Mouse (Mus musculus) kidney, embryonic 15.5 days (tissue): ENCODE results near the gene Vmn1r100. TPM values are rescaled to one million over a fixed set of nuclear protein-coding genes. Genes with fewer than 3 reads are reported as not detected.
"Not testable (repeated sequence)": the region's sequence is repeated elsewhere in the genome, so short reads cannot be mapped to it uniquely, and the experiment has no call there.

Experiments
- ATAC-seq: fragments of 200-750 bp; cut with Nextera tagmentation; replicated peaks from 2 replicates; pipeline ENCODE4 v1.8.0; 2017; ENCODE audit warnings: moderate TSS enrichment; ENCODE audit not compliant: low FRiP score
- H3K27ac ChIP-seq: fragments of 300-500 bp; sonication (generic); 2 replicates; pipeline ENCODE4 v1.5.1; 2015; ENCODE audit warnings: mild to moderate bottlenecking, inconsistent platforms
- H3K27me3 ChIP-seq: fragments of 300-500 bp; sonication (generic); 2 replicates; pipeline ENCODE4 v1.6.1; 2015; ENCODE audit warnings: inconsistent platforms
- H3K36me3 ChIP-seq: fragments of 300-500 bp; sonication (generic); 2 replicates; pipeline ENCODE4 v1.6.1; 2015; ENCODE audit warnings: inconsistent platforms
- H3K4me1 ChIP-seq: fragments of 300-500 bp; sonication (generic); 2 replicates; pipeline ENCODE4 v1.6.1; 2015; ENCODE audit warnings: inconsistent platforms
- H3K4me2 ChIP-seq: fragments of 300-500 bp; sonication (generic); 2 replicates; pipeline ENCODE4 v1.6.1; 2015; ENCODE audit warnings: moderate library complexity, mild to moderate bottlenecking, inconsistent platforms
- H3K4me3 ChIP-seq: fragments of 300-500 bp; sonication (generic); replicated peaks from 2 replicates; pipeline ENCODE4 v1.5.1; 2015; ENCODE audit warnings: mild to moderate bottlenecking, inconsistent platforms
- H3K9ac ChIP-seq: fragments of 300-500 bp; sonication (generic); 2 replicates; pipeline ENCODE4 v1.6.1; 2015; ENCODE audit warnings: mild to moderate bottlenecking, inconsistent platforms
- H3K9me3 ChIP-seq: fragments of 300-500 bp; sonication (generic); replicated peaks from 2 replicates; pipeline ENCODE4 v1.6.1; 2016; ENCODE audit warnings: inconsistent platforms
- WGBS: fragments of 180-500 bp; shearing (Covaris S2); methylation state at CpG from one replicate; pipeline ENCODE4 v1.1.7; 2015; ENCODE audit warnings: mixed read lengths; 5-methylcytosine and 5-hydroxymethylcytosine counted together
- polyA plus RNA-seq: library from polyadenylated mRNA; unstranded; fragments of >200 nt; fragmentation: Nextera tagmentation; extraction: Ambion mirVana; gene quantifications from 2 replicates; pipeline ENCODE4 v1.2.1, GENCODE M21; 2015

The Vmn1r100 gene
- polyA plus RNA-seq: not detected in 2 replicates

DNA sequence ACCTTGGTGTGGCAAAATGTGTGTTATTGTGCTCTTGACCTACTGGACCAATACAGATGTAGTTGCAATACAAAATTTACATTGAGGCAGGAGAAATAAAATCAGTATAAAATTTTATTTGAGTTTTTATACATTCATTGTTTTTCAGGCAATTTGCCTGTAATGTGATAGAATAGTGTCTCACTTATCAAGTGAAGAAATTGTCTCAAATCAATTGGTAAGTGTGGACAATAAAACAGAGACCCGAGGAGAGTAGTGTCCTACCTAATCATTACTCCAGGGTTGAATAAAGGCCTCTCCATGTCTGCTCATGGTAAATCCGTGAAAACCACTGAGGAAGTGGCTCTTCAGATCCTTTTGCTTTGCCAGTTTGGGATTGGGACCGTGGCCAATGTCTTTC lies at the start of gene Vmn1r100:
Gene Vmn1r100, plus strand, starts transcription at position 301 of the 400 bp plus-strand sequence.
- not testable (repeated sequence) for H3K4me1 ChIP-seq, H3K4me2 ChIP-seq, H3K27me3 ChIP-seq, H3K27ac ChIP-seq, H3K9me3 ChIP-seq, H3K9ac ChIP-seq, H3K4me3 ChIP-seq, H3K36me3 ChIP-seq, ATAC-seq
- no CpG with 5 or more reads among the region's 3 CpGs for WGBS

DNA sequence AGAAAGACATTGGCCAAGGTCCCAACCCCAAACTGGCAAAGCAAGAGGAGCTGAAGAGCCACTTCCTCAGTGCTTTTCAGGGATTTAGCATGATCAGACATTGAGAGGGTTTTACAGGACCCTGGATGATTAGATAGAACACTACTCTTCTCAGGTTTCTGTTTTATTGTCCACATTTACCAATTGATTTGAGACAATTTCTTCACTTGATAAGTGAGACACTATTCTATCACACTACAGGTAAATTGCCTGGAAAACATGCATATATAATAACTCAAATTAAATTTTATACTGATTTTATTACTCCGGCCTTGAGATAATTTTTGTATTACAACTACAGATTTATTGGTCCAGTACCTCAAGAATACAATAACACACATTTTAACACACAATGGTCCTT lies 42.4 kb upstream of the Vmn1r100 start, which contains the start of gene Gm5728:
Gene Gm5728, minus strand, starts transcription at position 101 of the 400 bp plus-strand sequence.
- H3K9ac ChIP-seq, H3K27me3 ChIP-seq, H3K4me2 ChIP-seq, ATAC-seq, H3K9me3 ChIP-seq, H3K36me3 ChIP-seq, H3K4me1 ChIP-seq, H3K27ac ChIP-seq, H3K4me3 ChIP-seq: not testable (repeated sequence)
- WGBS: no CpG with 5 or more reads among the region's 1 CpGs

DNA sequence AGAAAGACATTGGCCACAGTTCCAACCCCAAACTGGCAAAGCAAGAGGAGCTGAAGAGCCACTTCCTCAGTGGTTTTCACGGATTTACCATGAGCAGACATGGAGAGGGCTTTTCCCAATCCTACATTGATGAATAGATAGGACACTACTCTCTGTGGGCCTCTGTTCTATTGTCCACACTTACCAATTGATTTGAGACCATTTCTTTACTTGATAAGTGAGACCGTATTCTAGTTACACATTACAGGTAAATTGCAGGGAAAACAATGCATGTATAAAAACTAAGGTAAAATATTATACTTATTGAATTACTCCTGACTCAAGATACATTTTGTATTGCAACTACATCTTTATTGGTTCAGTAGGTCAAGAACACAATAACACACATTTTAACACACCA lies 24.8 kb downstream of the Vmn1r100 start, which contains the start of gene Vmn1r101:
Gene Vmn1r101, minus strand, starts transcription at position 101 of the 400 bp plus-strand sequence.
- not testable (repeated sequence) for H3K27me3 ChIP-seq, H3K9ac ChIP-seq, H3K36me3 ChIP-seq, ATAC-seq, H3K9me3 ChIP-seq, H3K4me1 ChIP-seq, H3K4me2 ChIP-seq, H3K4me3 ChIP-seq, H3K27ac ChIP-seq
- no CpG with 5 or more reads among the region's 2 CpGs for WGBS

Other genes with a start within 250 kb of the Vmn1r100 start
- gene Vmn1r94, start 249.6 kb upstream of the Vmn1r100 start, polyA plus RNA-seq: not detected in 2 replicates
- not detected in 2 replicates for gene Vmn1r95, start 224.2 kb upstream of the Vmn1r100 start, polyA plus RNA-seq
- gene Gm6164, start 212.3 kb upstream of the Vmn1r100 start, polyA plus RNA-seq: not detected in 2 replicates
- not detected in 2 replicates for gene Gm4498, start 184.1 kb upstream of the Vmn1r100 start, polyA plus RNA-seq
- gene Gm5890, start 155.1 kb upstream of the Vmn1r100 start, polyA plus RNA-seq: not detected in 2 replicates
- not detected in 2 replicates for gene Gm4133, start 83.9 kb upstream of the Vmn1r100 start, polyA plus RNA-seq
- not detected in 2 replicates for gene Gm5728, start 42.5 kb upstream of the Vmn1r100 start, polyA plus RNA-seq
- gene Vmn1r101, start 24.7 kb downstream of the Vmn1r100 start, polyA plus RNA-seq: not detected in 2 replicates
- not detected in 2 replicates for gene Gm10670, start 57.0 kb downstream of the Vmn1r100 start, polyA plus RNA-seq
- gene Vmn1r103, start 92.6 kb downstream of the Vmn1r100 start, polyA plus RNA-seq: not detected in 2 replicates
- not detected in 2 replicates for gene Vmn1r104, start 115.9 kb downstream of the Vmn1r100 start, polyA plus RNA-seq
- gene Gm5726, start 127.8 kb downstream of the Vmn1r100 start, polyA plus RNA-seq: not detected in 2 replicates
- not detected in 2 replicates for gene Gm4141, start 158.3 kb downstream of the Vmn1r100 start, polyA plus RNA-seq
- not detected in 2 replicates for gene Gm4513, start 181.1 kb downstream of the Vmn1r100 start, polyA plus RNA-seq